Mouse (Mus musculus) G1E (cell line): ENCODE results near the gene Gna11.

Source experiments
- GATA1 ChIP-seq: IDR thresholded peaks from 2 replicates; pipeline ENCODE4 v1.6.1; 2012; ENCODE audit warnings: borderline replicate concordance, low read length, inconsistent platforms, mixed read lengths
- GATA2 ChIP-seq: IDR thresholded peaks from 2 replicates; pipeline ENCODE4 v1.6.1; 2012; ENCODE audit warnings: low read depth, low read length, inconsistent platforms, borderline replicate concordance

DNA sequence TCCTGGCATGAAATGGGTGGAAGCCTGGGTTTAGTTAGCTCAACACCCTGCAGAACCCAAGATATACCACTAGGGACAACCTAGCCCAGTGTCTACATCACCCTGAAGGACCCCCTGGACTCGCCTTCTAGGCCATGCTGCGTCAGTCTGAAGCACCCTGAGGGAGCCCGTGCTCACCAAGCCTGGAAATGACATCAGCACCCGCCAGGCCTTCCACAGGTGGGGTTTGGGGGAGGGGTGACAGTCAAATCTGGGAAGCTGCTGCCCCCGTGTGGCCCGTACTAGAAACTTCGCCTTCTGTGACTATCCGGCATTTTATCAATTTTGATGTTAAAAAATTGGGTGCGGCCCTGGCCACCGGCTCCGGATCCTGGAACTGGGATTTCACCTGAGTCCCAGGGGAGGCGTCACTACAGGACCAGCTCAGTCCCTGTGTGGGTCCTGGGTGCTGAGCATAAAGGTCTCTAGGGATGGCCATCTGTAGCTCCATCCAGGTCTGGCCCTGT is 6.7 kb upstream of the Gna11 start:
- TF ChIP-seq GATA2 (no peak), GATA1 (no peak)
